Mouse (Mus musculus) cerebellum, adult 2 months (tissue): ENCODE measurements around the gene Fam83b.

ENCODE experiments used
- CTCF ChIP-seq: fragments of 200-500 bp; IDR thresholded peaks from 2 replicates; pipeline ENCODE4 v1.5.1; 2011; ENCODE audit warnings: low read depth, mild to moderate bottlenecking, control low read depth, low read length, moderate library complexity, borderline replicate concordance; ENCODE audit not compliant: insufficient read depth
- POLR2A ChIP-seq: fragments of 200-500 bp; IDR thresholded peaks from 2 replicates; pipeline ENCODE4 v1.6.1; 2011; ENCODE audit warnings: low read length, control low read depth, borderline replicate concordance; ENCODE audit not compliant: insufficient read depth

GRCm38 (mm10) chr9:76518665-76519064, 48.3 kb downstream of the Fam83b start:
- TF ChIP-seq POLR2A = no peak
- TF ChIP-seq CTCF = no peak
